In the genomic region with DNA sequence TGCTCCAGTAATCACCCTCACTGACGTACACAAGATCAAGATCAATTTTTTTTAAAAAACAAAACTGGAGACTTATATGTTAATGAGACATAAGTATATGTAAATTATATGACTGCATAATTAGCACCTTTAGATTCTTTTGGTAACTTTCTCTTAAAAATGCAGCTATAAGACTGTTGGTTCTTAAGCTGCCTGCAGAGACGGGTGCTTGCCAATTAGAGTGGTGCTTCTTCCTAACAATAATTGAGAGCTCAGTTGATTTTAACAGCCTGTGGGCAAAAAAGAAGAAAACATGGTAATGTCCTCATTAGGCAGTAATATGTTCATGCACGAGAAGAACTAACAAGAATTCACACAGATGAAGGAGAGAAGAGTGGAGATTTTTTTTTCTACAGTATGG, we compare ENCODE assay signal across 34 mouse cellular contexts.
A peak's percentile ranks its signal among the peaks of the same experiment; 100 is the strongest.
DNase-seq lines count a peak whose midpoint lies in the region; ATAC-seq and TF ChIP-seq lines count a peak whose summit lies in the region.
"Had no signal": no experiment of that assay in that cellular context is flagged by ENCODE, and none has a peak within 500 bp of the region (broad histone marks: within the 10 kb centered on the region; RNA-seq: fewer than 3 reads in every experiment).

No protein-coding gene starts in this region.

- no peak overlapping the region for H3K9ac ChIP-seq in forebrain, embryonic 14.5 days (ENCODE audit: low read length)
- H3K9ac ChIP-seq in midbrain, embryonic 14.5 days (replicated peaks; ENCODE audit: low read length) = no peak overlapping the region
- H3K9ac ChIP-seq in midbrain, postnatal 0 days (replicated peaks; ENCODE audit: low read length, poor library complexity, severe bottlenecking) = no peak overlapping the region
- H3K9ac ChIP-seq: embryonic facial prominence, embryonic 13.5 days; heart, embryonic 13.5 days; hindbrain, embryonic 14.5 days had no signal

- no peaks in the 10 kb centered on the region for H3K4me1 ChIP-seq in forebrain, embryonic 14.5 days (ENCODE audit: control insufficient read depth, insufficient read depth, low read length)
- H3K4me1 ChIP-seq in forebrain, embryonic 10.5 days = peaks cover 5% of the 10 kb centered on the region; the same call in 1 of the 2 replicates
- no peaks in the 10 kb centered on the region for H3K4me1 ChIP-seq in midbrain, embryonic 14.5 days (ENCODE audit: control insufficient read depth, insufficient read depth, low read length)
- no peaks in the 10 kb centered on the region for H3K4me1 ChIP-seq in midbrain, postnatal 0 days (ENCODE audit: insufficient read depth, low read length)
- H3K4me1 ChIP-seq: embryonic facial prominence, embryonic 10.5 days; heart, embryonic 10.5 days had no signal

- peak; percentile 48 for DNase-seq in forebrain, embryonic 14.5 days (ENCODE audit: low spot score)
- DNase-seq in forebrain, embryonic 10.5 days (ENCODE audit: extremely low spot score, low spot score) = no peak
- peak; percentile 37 for DNase-seq in midbrain, embryonic 14.5 days
- no peak for DNase-seq in midbrain, postnatal 0 days (ENCODE audit: low spot score)
- peak; percentile 10 for DNase-seq in brain, adult 2 months (ENCODE audit: low read depth, low spot score)
- peak; percentile 60 for DNase-seq in brain, embryonic 18.5 days (ENCODE audit: low read depth, low spot score)
- no peak for DNase-seq in T-cell, adult 2 months (ENCODE audit: low spot score)
- DNase-seq in layer of hippocampus, adult 11-12 months (ENCODE audit: low spot score) = no peak
- DNase-seq: adrenal gland, adult 8-10 months; adrenal gland, postnatal 25 days; B cell, adult 2 months; cerebellum, adult 11-12 months; cerebellum, adult 8-10 months; cerebellum, postnatal 10 days; cerebellum, postnatal 36 days; embryo, embryonic 11 days; gastrocnemius, postnatal 10 days; gastrocnemius, postnatal 36 days; heart, adult 2 months; heart, postnatal 14 days; heart, postnatal 4 days; kidney, adult 18-20 months had no signal

- peak; percentile 61; the same call in 1 of the 2 replicates for ATAC-seq in forebrain, embryonic 14.5 days
- no peak for ATAC-seq in midbrain, embryonic 14.5 days (ENCODE audit: low FRiP score, low TSS enrichment)
- ATAC-seq in midbrain, postnatal 0 days (ENCODE audit: low FRiP score) = no peak
- ATAC-seq: hindbrain, postnatal 0 days; inflammation-experienced regulatory T-cells, adult 6 months; intestine, embryonic 16.5 days; Patski had no signal

- no peaks in the 10 kb centered on the region for H3K9me3 ChIP-seq in forebrain, embryonic 14.5 days (replicated peaks; ENCODE audit: control insufficient read depth, low read length)
- H3K9me3 ChIP-seq in forebrain, embryonic 10.5 days = no peaks in the 10 kb centered on the region
- no peaks in the 10 kb centered on the region for H3K9me3 ChIP-seq in midbrain, embryonic 14.5 days (ENCODE audit: control insufficient read depth, low read length)
- no peaks in the 10 kb centered on the region for H3K9me3 ChIP-seq in midbrain, postnatal 0 days (ENCODE audit: low read length)
- H3K9me3 ChIP-seq: embryonic facial prominence, embryonic 10.5 days; embryonic facial prominence, embryonic 13.5 days; heart, embryonic 10.5 days; heart, embryonic 13.5 days had no signal

- no peak for TF ChIP-seq CTCF in midbrain, postnatal 0 days (IDR thresholded peaks at IDR 0.05)

- H3K36me3 ChIP-seq in forebrain, embryonic 14.5 days (ENCODE audit: control insufficient read depth, insufficient read depth, low read length) = no peaks in the 10 kb centered on the region
- H3K36me3 ChIP-seq in forebrain, embryonic 10.5 days (replicated peaks) = no peaks in the 10 kb centered on the region
- H3K36me3 ChIP-seq in midbrain, embryonic 14.5 days (ENCODE audit: control insufficient read depth, insufficient read depth, low read length) = no peaks in the 10 kb centered on the region
- no peaks in the 10 kb centered on the region for H3K36me3 ChIP-seq in midbrain, postnatal 0 days (ENCODE audit: insufficient read depth, low read length)
- H3K36me3 ChIP-seq: embryonic facial prominence, embryonic 10.5 days; embryonic facial prominence, embryonic 13.5 days; G1E; heart, embryonic 10.5 days; heart, embryonic 13.5 days had no signal

- no peak overlapping the region for H3K27ac ChIP-seq in forebrain, embryonic 14.5 days (ENCODE audit: low read depth, low read length)
- H3K27ac ChIP-seq in forebrain, embryonic 10.5 days = no peak overlapping the region
- H3K27ac ChIP-seq in midbrain, embryonic 14.5 days (replicated peaks; ENCODE audit: low read depth, low read length) = no peak overlapping the region
- no peak overlapping the region for H3K27ac ChIP-seq in midbrain, postnatal 0 days (ENCODE audit: low read depth, low read length)
- H3K27ac ChIP-seq: embryonic facial prominence, embryonic 10.5 days; embryonic facial prominence, embryonic 13.5 days; heart, adult 2 months; heart, embryonic 10.5 days; heart, embryonic 13.5 days; hindbrain, embryonic 14.5 days; hindbrain, postnatal 0 days had no signal

- WGBS in forebrain, embryonic 14.5 days = 15% methylated on average over 3 of the region's 3 CpGs
- 73% methylated on average over 3 of the region's 3 CpGs for WGBS in forebrain, embryonic 10.5 days
- WGBS in midbrain, embryonic 14.5 days = 51% methylated on average over 3 of the region's 3 CpGs
- 47% methylated on average over 3 of the region's 3 CpGs for WGBS in midbrain, postnatal 0 days

- no peak overlapping the region for H3K4me3 ChIP-seq in forebrain, embryonic 14.5 days (ENCODE audit: low read depth, low read length)
- no peak overlapping the region for H3K4me3 ChIP-seq in forebrain, embryonic 10.5 days
- H3K4me3 ChIP-seq in midbrain, embryonic 14.5 days (replicated peaks; ENCODE audit: low read depth, low read length) = no peak overlapping the region
- no peak overlapping the region for H3K4me3 ChIP-seq in midbrain, postnatal 0 days (ENCODE audit: low read depth, low read length)
- H3K4me3 ChIP-seq: embryonic facial prominence, embryonic 10.5 days; embryonic facial prominence, embryonic 13.5 days; erythroblast, embryonic 14.5 days; heart, adult 2 months; heart, embryonic 10.5 days; heart, embryonic 13.5 days had no signal

- H3K27me3 ChIP-seq in forebrain, embryonic 14.5 days (replicated peaks; ENCODE audit: control insufficient read depth, insufficient read depth, low read length) = no peaks in the 10 kb centered on the region
- H3K27me3 ChIP-seq in forebrain, embryonic 10.5 days (ENCODE audit: poor library complexity, severe bottlenecking) = no peaks in the 10 kb centered on the region
- H3K27me3 ChIP-seq in midbrain, embryonic 14.5 days (ENCODE audit: control insufficient read depth, insufficient read depth, low read length) = no peaks in the 10 kb centered on the region
- no peaks in the 10 kb centered on the region for H3K27me3 ChIP-seq in midbrain, postnatal 0 days (ENCODE audit: insufficient read depth, low read length)
- H3K27me3 ChIP-seq: CH12.LX; embryonic facial prominence, embryonic 13.5 days; heart, embryonic 13.5 days had no signal

- H3K4me2 ChIP-seq in forebrain, embryonic 14.5 days (ENCODE audit: low read length) = no peak overlapping the region
- H3K4me2 ChIP-seq in midbrain, embryonic 14.5 days (ENCODE audit: low read length) = no peak overlapping the region
- no peak overlapping the region for H3K4me2 ChIP-seq in midbrain, postnatal 0 days (ENCODE audit: low read depth, low read length, poor library complexity, severe bottlenecking)
- H3K4me2 ChIP-seq: embryonic facial prominence, embryonic 13.5 days; heart, embryonic 13.5 days; hindbrain, embryonic 14.5 days had no signal

Comparison
In these comparisons a context has a peak if more than half of its experiments do, and no peak if none do; other contexts are left out.
1. DNase-seq: peak in forebrain, embryonic 14.5 days (single experiment), midbrain, embryonic 14.5 days (single experiment), brain, adult 2 months (single experiment) and brain, embryonic 18.5 days (single experiment); none in forebrain, embryonic 10.5 days (single experiment), midbrain, postnatal 0 days (single experiment), T-cell, adult 2 months (single experiment) and layer of hippocampus, adult 11-12 months (single experiment).